Mouse (Mus musculus) c-Kit-positive CD71-positive TER-119-positive erythroid progenitor cells, embryonic 14.5 days (primary cell): Measurements from ENCODE around the gene Ctsk.

Experiments used
- DNase-seq: peaks from one replicate; pipeline ENCODE4 v3.0.0-alpha.2; 2013; ENCODE audit warnings: low spot score

Gene Ctsk

GRCm38 (mm10) chr3:95499024-95499423 lies at the start of gene Ctsk:
Ctsk (plus strand) TSS chr3:95499256.
- DNase-seq, result no peak

DNA sequence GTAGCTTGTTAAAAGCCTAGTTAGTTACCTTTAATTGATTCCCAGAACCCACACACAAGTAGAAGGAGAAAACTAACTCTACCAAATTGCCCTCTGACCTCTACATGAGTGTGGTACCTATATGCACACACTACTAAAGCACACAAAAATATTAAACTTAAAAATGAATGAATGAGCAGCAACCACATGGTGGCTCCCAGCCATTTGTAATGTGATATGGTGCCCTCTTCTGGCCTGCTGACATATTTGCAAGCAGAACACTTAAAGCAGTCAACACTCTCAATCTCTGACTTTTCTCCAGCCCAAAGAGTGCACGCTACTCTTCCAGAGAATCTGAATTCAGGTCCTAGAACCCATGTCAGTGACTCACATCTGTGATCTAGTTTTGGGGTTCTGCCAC lies 48.6 kb upstream of the Ctsk start:
- peak; percentile 56 for DNase-seq

GRCm38 (mm10) chr3:95450915-95451314 lies 48.1 kb upstream of the Ctsk start:
- no peak for DNase-seq

- no peak for DNase-seq
Measured at GRCm38 (mm10) chr3:95456367-95456766, 42.7 kb upstream of the Ctsk start.

DNA sequence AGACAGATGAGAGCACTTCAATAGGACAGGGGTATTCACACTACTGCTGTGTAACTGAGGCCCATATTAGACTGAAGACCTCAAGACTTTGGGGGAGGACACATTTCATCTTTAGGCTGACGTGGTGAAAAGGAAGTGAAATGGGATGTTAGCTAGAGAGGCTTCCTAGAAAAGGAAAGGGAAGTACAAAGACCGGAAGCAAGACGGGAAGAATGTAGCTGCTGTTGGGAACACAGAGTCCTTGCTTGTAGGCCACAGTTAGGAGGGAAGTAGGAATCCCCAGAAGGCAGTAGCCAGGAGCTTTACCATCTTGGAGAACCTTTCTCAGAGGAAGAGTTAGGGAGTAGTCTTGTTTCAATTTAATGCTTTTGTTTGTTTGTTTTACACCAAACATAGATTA lies 41.3 kb upstream of the Ctsk start:
- no peak for DNase-seq

DNA sequence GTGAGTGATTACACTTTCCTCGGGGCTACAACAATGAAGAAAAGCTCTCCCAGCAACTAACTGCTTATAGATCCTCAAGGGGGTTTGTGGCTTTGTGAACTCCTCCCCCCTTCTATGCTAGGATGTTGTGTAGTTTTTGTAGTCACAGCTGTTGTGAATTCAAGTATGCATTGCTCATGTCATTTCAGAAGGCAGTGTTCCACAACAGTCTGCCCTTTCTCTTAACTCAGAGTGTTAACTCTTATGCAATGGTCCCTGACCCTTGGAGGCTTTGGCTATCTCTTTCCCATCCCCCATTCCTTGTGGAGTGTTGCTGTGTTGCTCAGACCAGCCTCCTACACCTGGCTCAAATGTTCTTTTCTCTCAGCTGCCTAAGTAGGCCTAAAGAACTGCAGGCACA lies 39.7 kb upstream of the Ctsk start:
- no peak for DNase-seq

DNA sequence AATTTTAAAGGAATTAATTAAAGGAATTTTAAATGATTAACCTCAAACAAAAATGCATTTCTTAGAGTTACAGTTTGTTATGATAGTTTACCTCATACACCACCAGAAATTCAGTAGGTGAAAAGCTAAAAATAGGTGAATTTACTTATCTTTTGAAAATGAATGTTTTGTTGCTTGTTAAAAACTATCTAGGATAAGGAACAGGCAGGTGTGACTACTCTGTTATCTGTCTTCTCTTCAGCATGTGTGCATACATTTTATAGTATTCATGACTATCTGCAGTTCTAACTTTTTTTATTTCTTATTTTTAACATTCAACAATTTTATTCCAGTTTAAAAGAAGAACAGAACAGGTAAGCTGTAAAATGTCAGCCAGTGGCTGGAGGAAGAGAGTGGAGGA lies 35.2 kb upstream of the Ctsk start:
- DNase-seq, result no peak

DNA sequence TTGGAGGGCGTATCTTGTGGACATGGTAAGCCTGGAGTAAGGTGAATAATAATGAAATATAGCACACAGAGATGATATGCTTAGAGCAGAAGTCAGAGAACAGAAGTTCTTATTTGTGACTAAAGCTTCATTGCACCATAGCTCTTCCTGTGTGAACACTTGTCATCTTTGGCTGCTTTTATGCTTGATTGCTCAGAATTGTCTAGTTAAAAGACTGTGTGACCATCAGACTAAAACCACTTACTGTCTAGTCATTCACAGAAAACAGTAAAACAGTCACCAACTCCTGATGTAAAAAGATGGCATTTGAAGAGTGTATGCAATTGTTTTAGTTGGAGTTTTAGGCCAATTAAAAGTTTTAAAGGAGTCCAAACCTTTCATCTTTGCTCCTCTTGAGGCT lies 20.1 kb upstream of the Ctsk start:
- no peak for DNase-seq

GRCm38 (mm10) chr3:95486421-95486820 lies 12.6 kb upstream of the Ctsk start:
- no peak for DNase-seq

DNA sequence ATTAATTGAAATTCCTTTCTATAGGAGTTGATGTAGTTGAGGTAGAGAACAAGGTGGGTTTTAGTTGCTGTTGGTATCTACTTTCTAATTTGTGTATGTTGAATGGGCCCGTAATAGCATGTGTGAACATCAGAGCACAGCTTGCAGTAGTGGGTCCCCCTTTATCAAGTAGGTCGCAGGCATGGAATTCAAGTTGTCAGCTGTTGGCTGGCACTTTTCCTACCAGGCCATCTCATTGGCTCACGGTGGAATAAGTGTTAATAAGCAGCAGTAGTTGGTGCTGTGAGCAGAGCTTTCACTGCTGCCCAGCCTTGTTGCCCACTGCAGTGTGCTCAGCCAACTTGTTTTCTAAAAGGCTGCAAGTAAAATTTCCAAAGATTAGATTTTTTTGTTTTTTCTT lies 10.4 kb upstream of the Ctsk start:
- no peak for DNase-seq

GRCm38 (mm10) chr3:95490238-95490637 lies 8.8 kb upstream of the Ctsk start:
- DNase-seq, result no peak

DNA sequence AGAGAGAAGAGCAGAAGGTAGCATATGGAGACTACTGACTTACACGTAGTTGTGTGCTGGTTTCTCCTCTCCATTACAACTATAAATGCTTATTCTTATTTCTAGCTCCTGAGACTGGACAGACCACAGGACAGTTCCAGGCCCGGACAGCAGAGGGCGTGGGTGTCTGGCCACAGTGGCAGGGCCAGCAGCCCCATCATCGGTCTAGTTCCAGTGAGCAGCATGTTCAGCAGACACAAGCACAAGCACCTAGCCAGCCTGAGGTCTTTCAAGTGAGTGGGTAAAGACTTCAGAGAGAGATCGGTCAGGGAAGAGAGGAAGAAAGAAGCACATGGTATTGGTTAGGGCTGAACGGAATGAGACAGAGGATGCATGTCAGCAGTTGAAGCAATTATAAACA lies 4.7 kb upstream of the Ctsk start:
- DNase-seq, result peak; percentile 39

DNA sequence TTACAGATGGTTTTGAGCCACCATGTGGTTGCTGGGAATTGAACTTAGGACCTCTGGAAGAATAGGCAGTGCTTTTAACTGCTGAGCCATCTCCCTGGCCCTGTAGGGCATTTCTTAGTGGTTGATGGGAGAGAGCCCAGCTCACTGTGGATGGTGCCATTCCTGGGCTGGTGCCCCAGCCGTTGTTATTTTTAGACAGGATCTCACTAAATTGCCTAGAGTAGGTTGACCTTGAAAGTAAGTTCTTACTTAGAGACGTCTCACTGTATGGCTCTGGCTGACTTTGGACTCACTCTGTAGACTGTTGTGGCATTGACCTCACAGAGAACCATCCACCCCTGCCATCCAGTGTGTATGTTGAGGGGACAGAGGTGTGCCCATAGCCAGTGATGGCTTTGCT lies 827 bp upstream of the Ctsk start:
- no peak for DNase-seq

DNA sequence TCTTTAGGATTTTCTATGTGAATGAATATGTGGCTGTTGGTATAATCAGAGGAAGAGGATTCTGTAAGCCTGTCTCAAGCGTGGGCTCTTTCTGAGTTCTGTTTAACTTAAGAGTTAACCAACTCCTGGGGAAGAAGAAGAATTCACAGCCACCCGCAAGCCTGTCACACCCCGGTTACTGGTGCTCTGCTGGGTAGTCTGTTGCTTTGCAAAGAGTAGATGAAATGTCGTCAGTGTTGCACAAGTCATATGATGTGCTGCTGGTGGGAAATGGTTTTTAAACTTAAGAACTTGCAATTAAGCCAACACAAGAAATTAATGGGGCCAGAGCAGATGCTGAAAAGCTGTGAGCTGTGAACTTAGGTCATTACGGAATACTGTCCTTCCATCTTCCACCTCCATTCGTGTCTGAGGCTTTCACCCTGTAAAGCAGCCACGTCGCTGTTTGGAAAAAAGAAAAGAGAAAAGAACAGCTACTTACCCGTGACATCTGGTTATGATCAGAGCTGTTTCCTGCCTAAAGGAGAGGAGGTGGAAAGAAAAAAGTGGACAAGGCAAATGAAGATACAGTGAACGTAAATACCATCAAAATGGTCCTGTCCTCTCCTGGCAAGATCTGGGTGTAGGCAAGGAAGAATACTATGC lies 562 bp downstream of the Ctsk start:
- DNase-seq, result no peak

DNA sequence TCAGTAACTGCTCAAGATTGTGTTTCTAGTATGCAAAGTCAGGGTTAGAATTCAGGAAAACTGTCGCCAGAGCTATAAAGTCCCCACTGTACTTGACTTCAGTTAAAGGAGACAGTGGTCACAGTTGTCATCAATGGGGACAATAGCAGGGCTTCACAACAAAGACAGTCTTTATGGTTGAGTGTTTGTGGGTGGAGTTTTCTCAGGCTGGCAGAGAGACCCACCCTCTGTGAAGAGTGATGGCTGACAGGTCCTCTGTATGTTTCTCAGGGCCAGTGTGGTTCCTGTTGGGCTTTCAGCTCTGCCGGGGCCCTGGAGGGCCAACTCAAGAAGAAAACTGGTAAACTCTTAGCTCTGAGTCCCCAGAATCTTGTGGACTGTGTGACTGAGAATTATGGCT lies 3.3 kb downstream of the Ctsk start:
- no peak for DNase-seq

- no peak for DNase-seq
Measured at GRCm38 (mm10) chr3:95509348-95509747, 10.3 kb downstream of the Ctsk start.

DNA sequence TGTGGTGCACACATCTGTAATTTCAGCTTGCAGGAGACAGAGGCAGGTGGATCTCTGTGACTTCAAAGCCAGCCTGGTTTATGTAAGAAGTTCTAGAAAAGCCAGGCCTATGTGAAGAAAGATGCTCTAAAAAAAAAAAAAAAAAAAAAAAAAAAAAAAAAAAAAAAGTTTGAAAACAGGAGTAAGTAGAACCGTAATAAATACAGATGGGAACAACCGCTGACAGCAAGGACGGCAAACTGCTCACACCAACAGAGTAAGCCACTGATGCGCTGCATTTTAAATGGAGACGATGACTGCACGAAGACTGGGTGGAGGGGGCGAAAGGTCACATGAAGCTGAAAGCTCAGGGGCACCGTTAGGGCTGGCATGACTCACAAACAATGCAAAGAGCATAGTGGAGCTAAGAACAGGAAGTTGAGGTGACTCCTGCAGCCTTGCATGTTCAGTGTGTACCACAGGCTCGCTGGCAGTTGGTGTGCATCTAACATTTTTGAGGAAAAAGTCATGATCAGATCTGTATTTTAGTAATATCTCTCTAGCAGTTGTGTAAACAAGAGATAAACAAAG lies 12.6 kb downstream of the Ctsk start:
- no peak for DNase-seq

GRCm38 (mm10) chr3:95516614-95517041 lies 17.6 kb downstream of the Ctsk start:
- DNase-seq, result peak; percentile 84

DNA sequence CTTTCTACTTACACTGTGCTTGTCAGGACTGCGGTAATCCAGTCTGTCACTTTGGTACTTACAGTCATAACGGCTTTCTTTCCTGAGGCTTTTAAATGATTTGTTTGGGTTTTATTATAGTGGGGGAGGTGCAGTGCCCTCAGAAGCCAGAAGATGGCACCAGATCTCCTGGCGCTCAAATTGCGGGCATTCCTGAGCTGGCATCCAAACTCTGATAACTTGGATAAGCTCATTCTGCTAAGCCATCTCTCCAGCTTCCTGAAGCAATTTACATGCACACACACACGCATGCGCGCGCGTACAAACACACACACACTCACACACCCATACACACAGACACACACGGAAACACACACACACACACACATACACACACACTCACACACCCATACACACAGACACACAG lies 18.4 kb downstream of the Ctsk start:
- DNase-seq, result peak; percentile 87

DNA sequence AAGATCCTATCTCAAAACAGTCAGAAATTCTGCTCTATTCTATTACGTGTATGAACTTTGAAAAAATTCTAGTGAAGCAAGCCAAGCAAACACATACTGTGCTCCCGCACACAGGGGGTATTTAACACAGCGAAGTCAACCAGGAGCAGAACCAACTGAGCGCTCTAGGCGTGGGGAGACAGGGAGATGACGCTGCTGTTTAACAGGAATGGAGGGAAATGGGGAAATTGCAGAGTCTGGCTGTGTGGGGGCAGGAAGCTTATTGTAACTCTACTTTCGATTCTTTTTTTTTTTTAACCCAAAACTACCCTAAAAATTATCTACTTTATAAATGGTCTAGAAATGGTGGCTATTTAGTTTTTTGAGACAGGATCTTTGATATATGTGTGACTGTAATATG lies 19.8 kb downstream of the Ctsk start:
- peak; percentile 29 for DNase-seq

- peak; percentile 91 for DNase-seq
Measured at GRCm38 (mm10) chr3:95519315-95519714, 20.3 kb downstream of the Ctsk start.

DNA sequence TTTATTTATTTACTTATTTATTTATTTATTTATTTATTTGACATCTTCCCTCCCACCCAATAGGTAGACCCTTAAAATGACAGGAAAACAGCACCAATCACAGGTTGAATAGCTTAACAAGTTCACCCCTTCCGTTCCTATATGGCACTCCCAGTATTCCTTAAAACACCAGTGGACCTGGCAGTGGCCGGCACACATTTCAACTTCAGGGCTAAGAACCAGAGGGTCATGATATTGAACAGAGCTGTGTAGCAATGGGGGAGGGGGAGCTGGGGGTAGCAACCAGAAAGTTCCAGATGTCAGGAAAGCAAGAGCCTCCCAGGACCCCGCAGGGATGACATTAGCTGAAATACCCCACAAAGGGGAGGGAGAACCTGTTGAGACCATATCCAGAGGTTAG lies 21.0 kb downstream of the Ctsk start:
- DNase-seq, result no peak

GRCm38 (mm10) chr3:95521168-95521567 lies 22.1 kb downstream of the Ctsk start:
- DNase-seq, result no peak

GRCm38 (mm10) chr3:95523662-95524061 lies 24.6 kb downstream of the Ctsk start:
- no peak for DNase-seq
